Mouse (Mus musculus) CH12.LX (cell line): ENCODE measurements around the gene Cxcr5. TPM values are rescaled to one million over a fixed set of nuclear protein-coding genes. Genes with fewer than 3 reads are reported as not detected.

Experiments used
- DNase-seq: peaks from one replicate; pipeline ENCODE4 v3.0.0-alpha.2; 2013; ENCODE audit errors: extremely low read depth
- H3K27ac ChIP-seq: 2 replicates; pipeline ENCODE4 v1.5.1; 2012; ENCODE audit warnings: low read depth, mild to moderate bottlenecking, control low read depth, moderate library complexity; ENCODE audit not compliant: insufficient read depth
- H3K27me3 ChIP-seq: replicated peaks from 2 replicates; pipeline ENCODE3; 2012; ENCODE audit warnings: inconsistent platforms
- H3K36me3 ChIP-seq, 2 experiments: replicated peaks in 1 of 2; 2 replicates each; pipeline versions ENCODE3 to v1.6.1; 2012; ENCODE audit warnings: inconsistent platforms in 1 of 2, low read length in 1 of 2, mild to moderate bottlenecking in 1 of 2, mixed read lengths in 1 of 2, moderate library complexity in 1 of 2; ENCODE audit not compliant: control insufficient read depth in 1 of 2, insufficient read depth in 1 of 2
- H3K4me1 ChIP-seq, 2 experiments: 2 replicates each; pipeline ENCODE4 v1.6.1; 2012; ENCODE audit warnings: inconsistent platforms in 1 of 2, moderate library complexity in 1 of 2; ENCODE audit not compliant: insufficient read depth in 2 of 2, control insufficient read depth in 1 of 2
- H3K4me2 ChIP-seq: 2 replicates; pipeline ENCODE4 v1.6.1; 2012; ENCODE audit warnings: low read depth, mild to moderate bottlenecking, control low read depth; ENCODE audit not compliant: poor library complexity, insufficient read depth, severe bottlenecking
- H3K4me3 ChIP-seq, 3 experiments: fragments of 150-350 bp in 1 of 3; sonication (generic) in 1 of 3; replicated peaks in 1 of 3; 2 replicates each; pipeline versions ENCODE3 to v1.5.1; 2011 to 2012; ENCODE audit warnings: low read depth in 2 of 3, low read length in 2 of 3, mild to moderate bottlenecking in 2 of 3, moderate library complexity in 2 of 3, control low read depth in 1 of 3, improper control_type of control experiment in 1 of 3, inconsistent platforms in 1 of 3, mixed read lengths in 1 of 3; ENCODE audit not compliant: poor library complexity in 1 of 3
- H3K79me2 ChIP-seq: replicated peaks from 2 replicates; pipeline ENCODE4 v1.6.1; 2012; ENCODE audit warnings: mild to moderate bottlenecking, moderate library complexity; ENCODE audit not compliant: control insufficient read depth, poor library complexity, insufficient read depth, severe bottlenecking; ENCODE audit errors: extremely low read depth
- H3K9ac ChIP-seq: 2 replicates; pipeline ENCODE4 v1.6.1; 2012; ENCODE audit warnings: low read depth, mild to moderate bottlenecking, control low read depth, moderate library complexity; ENCODE audit not compliant: insufficient read depth
- H3K9me3 ChIP-seq: replicated peaks from 2 replicates; pipeline ENCODE3; 2012; ENCODE audit warnings: low read length, inconsistent platforms, mixed read lengths
- CTCF ChIP-seq, 2 experiments: IDR thresholded peaks in 1 of 2; conservative IDR thresholded peaks in 1 of 2; 2 replicates each; pipeline ENCODE4 v1.5.1; 2011 to 2012; ENCODE audit warnings: low read depth in 2 of 2, low read length in 2 of 2, improper control_type of control experiment in 1 of 2, inconsistent platforms in 1 of 2, mild to moderate bottlenecking in 1 of 2, moderate library complexity in 1 of 2
- EP300 ChIP-seq: IDR thresholded peaks from 2 replicates; pipeline ENCODE4 v1.6.1; 2011; ENCODE audit warnings: low read length, improper control_type of control experiment
- ETS1 ChIP-seq: conservative IDR thresholded peaks from 2 replicates; pipeline ENCODE4 v1.6.1; 2012; ENCODE audit warnings: low read depth, mild to moderate bottlenecking, inconsistent platforms, low read length, improper control_type of control experiment, moderate library complexity
- GABPA ChIP-seq: IDR thresholded peaks from 2 replicates; pipeline ENCODE4 v1.6.1; 2012; ENCODE audit warnings: low read depth, low read length, improper control_type of control experiment, inconsistent platforms; ENCODE audit not compliant: insufficient replicate concordance
- IRF4 ChIP-seq: IDR thresholded peaks from 2 replicates; pipeline ENCODE4 v1.6.1; 2014; ENCODE audit warnings: low read depth, mild to moderate bottlenecking, inconsistent platforms, low read length, improper control_type of control experiment
- JUN ChIP-seq: IDR thresholded peaks from 2 replicates; pipeline ENCODE4 v1.6.1; 2011; ENCODE audit warnings: low read depth, mild to moderate bottlenecking, low read length, improper control_type of control experiment, moderate library complexity; ENCODE audit not compliant: insufficient read depth
- KAT2A ChIP-seq: IDR thresholded peaks from 2 replicates; pipeline ENCODE4 v1.6.1; 2012; ENCODE audit warnings: low read length, improper control_type of control experiment, inconsistent platforms; ENCODE audit not compliant: insufficient replicate concordance
- MAX ChIP-seq: IDR thresholded peaks from 2 replicates; pipeline ENCODE4 v1.6.1; 2011; ENCODE audit warnings: low read length, improper control_type of control experiment
- MXI1 ChIP-seq: IDR thresholded peaks from 2 replicates; pipeline ENCODE4 v1.6.1; 2011; ENCODE audit warnings: mild to moderate bottlenecking, low read depth, low read length, improper control_type of control experiment
- PAX5 ChIP-seq: IDR thresholded peaks from 2 replicates; pipeline ENCODE4 v1.6.1; 2012; ENCODE audit warnings: low read length, inconsistent platforms, mixed read lengths
- POLR2AphosphoS2 ChIP-seq: IDR thresholded peaks from 2 replicates; pipeline ENCODE4 v1.6.1; 2011; ENCODE audit warnings: low read depth, low read length, improper control_type of control experiment
- SIN3A ChIP-seq: IDR thresholded peaks from 2 replicates; pipeline ENCODE4 v1.6.1; 2012; ENCODE audit warnings: low read length, improper control_type of control experiment, inconsistent platforms
- SMC3 ChIP-seq: IDR thresholded peaks from 2 replicates; pipeline ENCODE4 v1.6.1; 2011; ENCODE audit warnings: low read depth, low read length, improper control_type of control experiment
- TBP ChIP-seq: conservative IDR thresholded peaks from 2 replicates; pipeline ENCODE4 v1.6.1; 2011; ENCODE audit warnings: low read depth, low read length, improper control_type of control experiment
- TCF12 ChIP-seq: IDR thresholded peaks from 2 replicates; pipeline ENCODE4 v1.6.1; 2014; ENCODE audit warnings: low read depth, mild to moderate bottlenecking, inconsistent platforms, low read length, improper control_type of control experiment
- UBTF ChIP-seq: IDR thresholded peaks from 2 replicates; pipeline ENCODE4 v1.6.1; 2012; ENCODE audit warnings: low read depth, mild to moderate bottlenecking, inconsistent platforms, low read length, improper control_type of control experiment, moderate library complexity
- USF2 ChIP-seq: conservative IDR thresholded peaks from 2 replicates; pipeline ENCODE4 v1.6.1; 2011; ENCODE audit warnings: low read depth, low read length, improper control_type of control experiment
- ZNF384 ChIP-seq: IDR thresholded peaks from 2 replicates; pipeline ENCODE4 v1.6.1; 2012; ENCODE audit warnings: low read depth, low read length, improper control_type of control experiment, inconsistent platforms
- dilution Hi-C: fragments of 300-500 bp; cut with MboI; formaldehyde crosslinking; loops from 2 replicates; pipeline ENCODE4 v1.14.3; 2020; ENCODE audit warnings: low sequenced_read_pairs; ENCODE audit not compliant: extremely low pct_unique_long_range_greater_than_20kb, extremely low pct_ligation_motif_present
- in situ Hi-C: fragments of 300-500 bp; cut with MboI; formaldehyde crosslinking; loops from 3 replicates; pipeline ENCODE4 v1.14.3; 2019; ENCODE audit warnings: low sequenced_read_pairs, low pct_ligation_motif_present, low pct_unique_long_range_greater_than_20kb, mixed read lengths
- polyA plus RNA-seq: library from polyadenylated mRNA; unstranded; fragments of >175 nt; gene quantifications from 2 replicates; pipeline ENCODE4 v1.2.1, GENCODE M21; 2012; ENCODE audit warnings: low read depth; ENCODE audit not compliant: insufficient read length
- total RNA-seq, 2 experiments: library from RNA; depleted of rRNA; stranded (reverse); fragments of 300-350 nt in 1 of 2; fragments of >200 nt in 1 of 2; gene quantifications; 2 replicates each; pipeline ENCODE4 v1.2.3; 2012 to 2014

Cxcr5 gene
- total and polyA plus RNA-seq, 3 experiments, result 30.2 to 93.4 (median 70.5) TPM

GRCm38 (mm10) chr9:44537625-44538301, 23.9 kb downstream of the Cxcr5 start (continued):
- TF ChIP-seq UBTF, result peak; percentile 62; the same call in 1 of the 2 replicates
- TF ChIP-seq ETS1, result peak; percentile 96
- TF ChIP-seq JUN, result peak; percentile 75
- peak; percentile 48 for TF ChIP-seq ZNF384
- TF ChIP-seq CTCF (conservative IDR thresholded peaks at IDR 0.05 in 1 of 2, IDR thresholded peaks at IDR 0.05 in 1 of 2; ENCODE audit: low read depth in 2 of 2, low read length in 2 of 2), result no peak
- TF ChIP-seq MAX, result no peak; the same call in 1 of the 2 replicates
- TF ChIP-seq TCF12, result peak; percentile 100
- TF ChIP-seq KAT2A, result 0 out of 2 replicates have a peak, but pooled peaks have one; percentile 7
- peak; percentile 46; the same call in 1 of the 2 replicates for TF ChIP-seq MXI1
- TF ChIP-seq USF2, result no peak
- no peak for TF ChIP-seq TBP
- TF ChIP-seq EP300, result peak; percentile 91
- no peak for TF ChIP-seq POLR2AphosphoS2
- TF ChIP-seq IRF4, result peak; percentile 98
- no peak for TF ChIP-seq PAX5
- peak; percentile 54 for TF ChIP-seq SIN3A
- TF ChIP-seq SMC3, result no peak; the same call in none of the 2 replicates

GRCm38 (mm10) chr9:44532991-44533580, 28.6 kb downstream of the Cxcr5 start:
- TF ChIP-seq GABPA (no peak), USF2 (no peak), POLR2AphosphoS2 (no peak)
- H3K9me3 ChIP-seq, result peaks cover 5% of the 10 kb centered on the region
- dilution Hi-C loops (no loop called here), in situ Hi-C loops (no loop called here)
- H3K9ac ChIP-seq, result no peak overlapping the region
- no peaks in the 10 kb centered on the region for H3K79me2 ChIP-seq
- no peaks in the 10 kb centered on the region for H3K36me3 ChIP-seq
- peaks cover 28 to 49% of the 10 kb centered on the region in 2 experiments for H3K4me1 ChIP-seq
- no peaks in the 10 kb centered on the region for H3K27me3 ChIP-seq
- DNase-seq, result no peak
- no peak overlapping the region for H3K4me3 ChIP-seq
- no peak overlapping the region for H3K27ac ChIP-seq
- H3K4me2 ChIP-seq, result no peak overlapping the region
